Mouse (Mus musculus) embryonic fibroblast, embryonic 13.5 days (primary cell): ENCODE data around the gene Snta1. TPM values are rescaled to one million over a fixed set of nuclear protein-coding genes. Genes with fewer than 3 reads are reported as not detected.

ENCODE experiments used
- H3K27ac ChIP-seq: 2 replicates; pipeline ENCODE4 v1.5.1; 2012; ENCODE audit warnings: low read length, control low read depth, inconsistent platforms; ENCODE audit not compliant: insufficient read depth
- H3K4me1 ChIP-seq: 2 replicates; pipeline ENCODE4 v1.6.1; 2011; ENCODE audit warnings: low read length; ENCODE audit not compliant: control insufficient read depth, insufficient read depth
- H3K4me3 ChIP-seq: 2 replicates; pipeline ENCODE4 v1.5.1; 2011; ENCODE audit warnings: mild to moderate bottlenecking, control low read depth, low read length; ENCODE audit not compliant: insufficient read depth
- CTCF ChIP-seq: IDR thresholded peaks from 2 replicates; pipeline ENCODE4 v1.5.1; 2011; ENCODE audit warnings: mild to moderate bottlenecking, control low read depth, low read length, moderate library complexity, borderline replicate concordance; ENCODE audit not compliant: insufficient read depth
- POLR2A ChIP-seq: IDR thresholded peaks from 2 replicates; pipeline ENCODE4 v1.6.1; 2011; ENCODE audit warnings: low read depth, mild to moderate bottlenecking, control low read depth, low read length, moderate library complexity
- polyA plus RNA-seq: library from polyadenylated mRNA; stranded (reverse); fragments of >200 nt; gene quantifications from 2 replicates; pipeline ENCODE4 v1.2.4, GENCODE M21; 2011; ENCODE audit warnings: low read depth; ENCODE audit not compliant: missing spikeins, insufficient read length

The Snta1 gene
- polyA plus RNA-seq, 1 experiment = 18.5 TPM

- TF ChIP-seq POLR2A (no peak), CTCF (no peak)
- Histone ChIP-seq H3K4me1 (peaks cover 9% of the 10 kb centered on the region), H3K27ac (no peak overlapping the region), H3K4me3 (no peak overlapping the region)
Observed at GRCm38 (mm10) chr2:154405447-154405994, 2.4 kb downstream of the Snta1 start.

- Histone ChIP-seq H3K4me3 (no peak overlapping the region), H3K4me1 (peaks cover 5% of the 10 kb centered on the region), H3K27ac (peak overlapping the region; percentile 46)
- TF ChIP-seq CTCF (no peak), POLR2A (no peak)
Observed at GRCm38 (mm10) chr2:154402811-154403210, 5.1 kb downstream of the Snta1 start.

- H3K27ac ChIP-seq = no peak overlapping the region
- no peak overlapping the region for H3K4me3 ChIP-seq
- TF ChIP-seq CTCF (no peak), POLR2A (no peak)
- peaks cover 5% of the 10 kb centered on the region for H3K4me1 ChIP-seq
Observed at GRCm38 (mm10) chr2:154401976-154402375, 5.9 kb downstream of the Snta1 start.

DNA sequence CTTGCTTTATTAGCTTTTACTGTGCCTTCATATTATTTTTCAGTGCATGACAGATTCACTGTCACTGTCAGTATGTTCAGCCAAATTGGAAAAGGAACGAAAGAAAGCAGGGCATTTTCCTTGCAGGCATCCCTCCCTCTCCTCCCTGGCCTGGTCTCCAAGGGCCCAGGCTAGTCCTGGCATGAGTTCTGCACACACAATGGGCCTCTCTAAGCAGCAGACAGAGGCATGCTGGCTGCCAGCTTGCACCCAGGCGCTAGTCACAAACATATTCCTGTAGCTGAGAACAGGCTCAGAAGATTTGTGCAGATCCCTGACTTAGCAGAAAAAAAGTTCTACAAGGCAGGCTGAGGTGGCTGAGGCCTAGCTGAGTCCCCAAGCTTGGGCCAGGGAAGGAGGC, 8.6 kb downstream of the Snta1 start:
- no peak for TF ChIP-seq CTCF
- no peak for TF ChIP-seq POLR2A
- H3K4me3 ChIP-seq = no peak overlapping the region
- H3K4me1 ChIP-seq = peaks cover 5% of the 10 kb centered on the region
- H3K27ac ChIP-seq = no peak overlapping the region

DNA sequence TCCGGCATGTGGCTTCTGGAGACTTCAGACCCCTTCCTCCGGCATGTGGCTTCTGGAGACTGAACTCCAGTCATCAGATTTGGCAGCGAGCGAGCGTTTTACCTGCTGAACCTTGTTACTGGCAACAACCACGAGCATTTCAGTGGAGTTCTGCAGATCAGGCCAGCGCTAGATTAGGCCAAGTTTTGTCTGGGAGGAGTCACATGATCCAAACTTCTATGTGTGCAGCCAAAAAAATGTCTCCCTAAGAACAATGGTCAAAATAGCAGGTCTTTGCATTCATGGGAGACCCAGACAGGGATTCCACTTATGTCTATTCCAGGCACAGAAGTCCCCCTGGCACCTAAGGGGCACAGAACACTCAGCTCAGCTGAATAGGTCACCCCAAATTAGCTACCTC, 9.6 kb downstream of the Snta1 start:
- Histone ChIP-seq H3K27ac (no peak overlapping the region), H3K4me1 (peaks cover 4% of the 10 kb centered on the region), H3K4me3 (no peak overlapping the region)
- TF ChIP-seq CTCF = no peak

DNA sequence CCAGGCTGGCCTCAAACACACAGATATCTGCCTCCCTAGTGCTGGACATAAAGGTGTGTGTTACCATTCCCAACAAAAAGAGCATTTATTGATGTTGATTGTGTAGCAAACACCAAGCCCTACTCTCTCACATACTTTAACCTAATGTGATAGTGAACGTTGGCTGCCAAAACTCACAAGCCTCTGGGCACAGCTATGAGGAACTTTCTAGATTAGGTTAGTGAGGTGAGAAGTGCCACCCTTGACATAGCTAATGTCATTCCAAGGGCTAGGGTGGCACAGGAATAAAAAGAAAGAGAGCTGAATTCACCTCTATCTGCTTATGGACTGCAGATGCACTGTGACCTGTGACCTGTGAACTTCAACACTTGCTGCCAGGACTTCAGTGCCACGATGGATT, 11.4 kb downstream of the Snta1 start:
- no peak for TF ChIP-seq CTCF
- TF ChIP-seq POLR2A = no peak
- no peaks in the 10 kb centered on the region; the same call in 1 of the 2 replicates for H3K4me1 ChIP-seq
- H3K4me3 ChIP-seq = no peak overlapping the region
- H3K27ac ChIP-seq = no peak overlapping the region

- TF ChIP-seq POLR2A (no peak), CTCF (no peak)
- Histone ChIP-seq H3K4me3 (no peak overlapping the region), H3K4me1 (peaks cover 3% of the 10 kb centered on the region), H3K27ac (no peak overlapping the region)
Observed at GRCm38 (mm10) chr2:154394602-154395001, 13.3 kb downstream of the Snta1 start.

GRCm38 (mm10) chr2:154390180-154390964, 17.5 kb downstream of the Snta1 start:
- Histone ChIP-seq H3K4me3 (no peak overlapping the region), H3K4me1 (peaks cover 6% of the 10 kb centered on the region), H3K27ac (peak overlapping the region; percentile 89)
- TF ChIP-seq CTCF (no peak), POLR2A (peak; percentile 33; the same call in 1 of the 2 replicates)

DNA sequence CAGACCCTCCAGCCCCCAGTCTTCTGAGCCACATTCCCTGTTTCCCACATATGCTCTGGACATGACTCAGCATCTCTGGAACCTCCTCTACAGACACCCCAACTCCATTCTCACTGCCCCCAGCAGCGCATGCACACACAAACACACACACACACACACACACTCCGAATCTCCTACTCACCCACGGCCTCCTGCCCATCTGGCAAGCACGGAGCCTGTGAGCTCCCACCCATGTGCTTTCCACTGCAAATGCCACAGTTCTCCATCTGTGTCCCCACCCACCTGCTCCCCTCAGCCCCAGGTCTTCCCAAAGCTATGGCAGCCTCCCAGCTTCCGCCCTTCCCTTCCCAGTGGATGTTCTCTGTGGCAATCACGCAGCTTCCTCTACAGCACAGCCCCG, 28.8 kb downstream of the Snta1 start:
- TF ChIP-seq POLR2A (no peak), CTCF (no peak)
- Histone ChIP-seq H3K4me3 (no peak overlapping the region), H3K27ac (peak overlapping the region; percentile 4; the same call in 1 of the 2 replicates), H3K4me1 (peaks cover 4% of the 10 kb centered on the region)
